In the genomic region with DNA sequence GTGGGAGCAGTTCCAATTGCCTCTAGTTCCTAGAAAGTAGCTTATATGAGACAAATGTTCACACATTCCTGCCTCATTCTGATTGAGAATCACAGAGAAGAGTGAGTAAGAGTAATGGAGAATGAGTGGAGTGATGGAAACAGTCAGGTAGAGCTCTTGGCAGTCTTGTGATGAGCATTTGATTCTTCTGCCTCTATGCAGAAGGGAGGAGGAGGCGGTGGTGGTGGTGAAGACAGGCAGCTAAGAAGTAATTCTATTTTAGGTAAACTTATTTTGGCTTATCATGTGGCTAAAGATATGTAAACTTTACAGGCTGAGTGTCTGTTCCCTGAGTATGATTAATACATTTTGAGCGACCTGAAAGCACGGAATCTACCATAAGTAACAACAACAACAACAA, we compare ENCODE assay signal across 27 mouse cellular contexts.
"Had no signal": no experiment of that assay in that cellular context is flagged by ENCODE, and none has a peak within 500 bp of the region (broad histone marks: within the 10 kb centered on the region; RNA-seq: fewer than 3 reads in every experiment).

No protein-coding gene starts in this region.

- ATAC-seq: forebrain, postnatal 0 days; hindbrain, postnatal 0 days; intestine, embryonic 16.5 days; liver, embryonic 12.5 days had no signal

- DNase-seq: forebrain, postnatal 0 days; gastrocnemius, postnatal 14 days; gastrocnemius, postnatal 36 days; heart, adult 11 months; heart, adult 2 months; heart, postnatal 14 days; heart, postnatal 36 days; kidney, adult 11 months; kidney, adult 2 months; kidney, adult 9 months; kidney, postnatal 14 days; kidney, postnatal 36 days; layer of hippocampus, adult 9-11 months; layer of hippocampus, postnatal 36 days had no signal

- H3K9me3 ChIP-seq: heart, embryonic 13.5 days; heart, embryonic 15.5 days; hindbrain, embryonic 13.5 days; hindbrain, embryonic 15.5 days; kidney, embryonic 15.5 days; limb, embryonic 13.5 days; limb, embryonic 15.5 days; liver, embryonic 12.5 days had no signal

- H3K27me3 ChIP-seq: heart, embryonic 13.5 days; heart, embryonic 15.5 days; hindbrain, embryonic 13.5 days; hindbrain, embryonic 15.5 days; kidney, embryonic 15.5 days; limb, embryonic 13.5 days; limb, embryonic 15.5 days; liver, embryonic 12.5 days had no signal

- H3K4me1 ChIP-seq: hindbrain, embryonic 13.5 days; hindbrain, embryonic 15.5 days; kidney, embryonic 15.5 days; limb, embryonic 13.5 days; limb, embryonic 15.5 days; liver, embryonic 12.5 days had no signal

- H3K4me3 ChIP-seq: heart, adult 2 months; heart, embryonic 13.5 days; heart, embryonic 15.5 days; hindbrain, embryonic 13.5 days; hindbrain, embryonic 15.5 days; kidney, embryonic 15.5 days; left cerebral cortex, adult 2 months; limb, embryonic 13.5 days; limb, embryonic 15.5 days; liver, embryonic 12.5 days had no signal

- H3K27ac ChIP-seq: heart, adult 2 months; heart, embryonic 13.5 days; heart, embryonic 15.5 days; hindbrain, embryonic 13.5 days; hindbrain, embryonic 15.5 days; hindbrain, postnatal 0 days; kidney, embryonic 15.5 days; kidney, postnatal 0 days; left cerebral cortex, adult 2 months; limb, embryonic 13.5 days; limb, embryonic 15.5 days; liver, embryonic 12.5 days; liver, embryonic 14.5 days had no signal

- H3K36me3 ChIP-seq: heart, embryonic 13.5 days; heart, embryonic 15.5 days; hindbrain, embryonic 13.5 days; hindbrain, embryonic 15.5 days; kidney, embryonic 15.5 days; limb, embryonic 13.5 days; limb, embryonic 15.5 days; liver, embryonic 12.5 days had no signal
